ENCODE assay signal across 8 mouse cellular contexts in the genomic region with DNA sequence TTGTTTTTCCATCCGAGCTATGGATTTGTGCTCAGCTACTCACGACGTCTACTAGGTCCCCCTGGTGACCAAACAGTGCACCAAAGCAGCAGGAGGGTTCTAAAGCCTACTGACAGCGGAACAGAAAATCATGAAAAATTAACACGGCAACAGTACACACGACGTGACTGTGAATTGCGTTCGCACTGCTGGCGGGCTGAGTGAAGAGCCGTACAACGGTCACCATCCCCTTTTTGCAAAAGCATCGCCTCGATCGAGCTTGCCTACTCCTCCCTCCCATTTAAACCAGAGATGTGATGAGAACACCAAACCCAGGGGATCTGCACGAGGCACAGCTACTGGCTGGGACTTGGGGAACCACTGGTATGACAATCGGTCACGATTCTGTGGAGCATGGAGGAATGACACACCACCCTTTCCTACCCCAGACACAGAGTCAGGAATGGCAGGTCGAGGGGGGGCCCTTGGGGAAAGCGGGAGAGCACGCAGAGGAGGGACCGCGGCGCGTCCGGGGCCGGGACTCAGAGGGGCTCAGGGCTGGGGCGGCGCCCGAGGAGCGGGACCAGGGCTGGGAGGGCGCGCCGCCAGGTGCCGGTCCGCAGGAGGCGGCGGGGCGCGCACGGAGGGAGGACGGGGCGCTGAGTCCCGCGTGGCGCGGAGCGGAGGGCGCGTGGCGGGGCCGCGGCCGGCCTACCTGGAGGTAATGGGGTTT. TPM values are rescaled to one million over a fixed set of nuclear protein-coding genes. Genes with fewer than 3 reads are reported as not detected.
A peak's percentile ranks its signal among the peaks of the same experiment; 100 is the strongest.
DNase-seq lines count a peak whose midpoint lies in the region; ATAC-seq lines count a peak whose summit lies in the region.

No protein-coding gene starts in this region.

- no peaks in the 10 kb centered on the region for H3K27me3 ChIP-seq in liver, embryonic 15.5 days
- H3K27me3 ChIP-seq in neural tube, embryonic 11.5 days (ENCODE audit: control insufficient read depth, insufficient read depth, low read length): no peaks in the 10 kb centered on the region
- H3K27me3 ChIP-seq in stomach, embryonic 15.5 days (replicated peaks): no peaks in the 10 kb centered on the region

- H3K4me2 ChIP-seq in liver, embryonic 15.5 days: peak overlapping the region; percentile 99
- H3K4me2 ChIP-seq in neural tube, embryonic 11.5 days (ENCODE audit: low read depth): peak overlapping the region; percentile 76
- peak overlapping the region; percentile 94 for H3K4me2 ChIP-seq in stomach, embryonic 15.5 days

- no peaks in the 10 kb centered on the region for H3K9me3 ChIP-seq in liver, embryonic 15.5 days (replicated peaks)
- H3K9me3 ChIP-seq in neural tube, embryonic 11.5 days (ENCODE audit: control insufficient read depth, low read length): no peaks in the 10 kb centered on the region
- H3K9me3 ChIP-seq in stomach, embryonic 15.5 days: no peaks in the 10 kb centered on the region

- H3K9ac ChIP-seq in liver, embryonic 15.5 days: peak overlapping the region; percentile 88
- peak overlapping the region; percentile 84 for H3K9ac ChIP-seq in neural tube, embryonic 11.5 days (ENCODE audit: low read length)
- H3K9ac ChIP-seq in stomach, embryonic 15.5 days: peak overlapping the region; percentile 81

- no peaks in the 10 kb centered on the region for H3K36me3 ChIP-seq in liver, embryonic 15.5 days (replicated peaks)
- no peaks in the 10 kb centered on the region for H3K36me3 ChIP-seq in neural tube, embryonic 11.5 days (ENCODE audit: control insufficient read depth, insufficient read depth, low read length)
- no peaks in the 10 kb centered on the region for H3K36me3 ChIP-seq in stomach, embryonic 15.5 days

- ATAC-seq in liver, embryonic 15.5 days (ENCODE audit: insufficient read depth): peak; percentile 80
- ATAC-seq in neural tube, embryonic 11.5 days (ENCODE audit: insufficient read depth, low FRiP score, low TSS enrichment): peak; percentile 80
- peak; percentile 80 for ATAC-seq in stomach, embryonic 15.5 days (ENCODE audit: insufficient read depth, low FRiP score, low read depth)

- intact Hi-C loops in heart, postnatal 10 days (cut with DNase I): loop anchor here (1.0 to 5.0 kb wide), 2 partner anchors 46 to 65 kb away; no protein-coding TSS in a partner anchor

- WGBS in liver, embryonic 15.5 days (ENCODE audit: insufficient replicate concordance): under 1% methylated on average over 44 of the region's 54 CpGs
- WGBS in neural tube, embryonic 11.5 days: under 1% methylated on average over 37 of the region's 54 CpGs
- 0% methylated on average over 31 of the region's 54 CpGs for WGBS in stomach, embryonic 15.5 days

- DNase-seq in CD8-positive naive resting alpha-beta T cell, adult 2 months (ENCODE audit: low read depth in 2 of 2, low spot score in 2 of 2): peak; percentile 74 to 81
- peak; percentile 74 for DNase-seq in c-Kit-positive CD71-negative TER-119-negative erythroid progenitor cells, embryonic 14.5 days (ENCODE audit: low read depth)
- peak; percentile 53 for DNase-seq in fibroblast of lung, adult 2 months (ENCODE audit: low read depth)
- peak; percentile 66 to 70 for DNase-seq in heart, postnatal 10 days
- DNase-seq in kidney, postnatal 4 days: peak; percentile 59 to 74
- peak; percentile 75 for DNase-seq in neural tube, embryonic 11.5 days (ENCODE audit: low spot score)

- H3K4me3 ChIP-seq in liver, embryonic 15.5 days (replicated peaks): peak overlapping the region; percentile 92
- peak overlapping the region; percentile 86 for H3K4me3 ChIP-seq in neural tube, embryonic 11.5 days (ENCODE audit: low read depth, low read length)
- H3K4me3 ChIP-seq in stomach, embryonic 15.5 days (replicated peaks): peak overlapping the region; percentile 85

- H3K27ac ChIP-seq in liver, embryonic 15.5 days (replicated peaks): peak overlapping the region; percentile 86
- H3K27ac ChIP-seq in neural tube, embryonic 11.5 days (ENCODE audit: low read depth, low read length): peak overlapping the region; percentile 89
- H3K27ac ChIP-seq in stomach, embryonic 15.5 days: peak overlapping the region; percentile 94

- H3K4me1 ChIP-seq in liver, embryonic 15.5 days (replicated peaks): peaks cover 33% of the 10 kb centered on the region
- H3K4me1 ChIP-seq in neural tube, embryonic 11.5 days (ENCODE audit: control insufficient read depth, insufficient read depth, low read length): peaks cover 3% of the 10 kb centered on the region; the same call in 1 of the 2 replicates
- H3K4me1 ChIP-seq in stomach, embryonic 15.5 days: no peaks in the 10 kb centered on the region

RNA-seq across cellular contexts. Expression of gene Fam69a, which starts 0.5 kb away (rescaled TPM):
- total RNA-seq in heart, postnatal 10 days (2021): 10 to 100 TPM in 1 of 2 experiments, 1 to 10 TPM in 1; 9.0 to 10.4 TPM
- 7.8 and 8.9 TPM in 2 replicates for polyA plus RNA-seq in liver, embryonic 15.5 days (2015; fragmentation: Nextera tagmentation; extraction: Ambion mirVana)
- polyA plus RNA-seq in neural tube, embryonic 11.5 days (2014; fragmentation: Nextera tagmentation; extraction: Ambion mirVana): 26.0 and 32.5 TPM in 2 replicates
- polyA plus RNA-seq in stomach, embryonic 15.5 days (2015; fragmentation: Nextera tagmentation; extraction: Ambion mirVana): 24.1 and 28.7 TPM in 2 replicates

Comparison
In these comparisons a context has a peak if more than half of its experiments do, and no peak if none do; other contexts are left out.
1. Peak in every context shown above with its lines: DNase-seq, ATAC-seq, H3K4me3 ChIP-seq and H3K27ac ChIP-seq.